Mouse (Mus musculus) thymus, adult 2 months (tissue): ENCODE results near the gene Sprr2i. TPM values are rescaled to one million over a fixed set of nuclear protein-coding genes. Genes with fewer than 3 reads are reported as not detected.

Source experiments
- DNase-seq: peaks from one replicate; pipeline ENCODE4 v3.0.0; 2021
- H3K27ac ChIP-seq: fragments of 200-500 bp; 2 replicates; pipeline ENCODE4 v1.5.1; 2012; ENCODE audit warnings: low read length, control low read depth; ENCODE audit not compliant: control insufficient read depth, insufficient read depth
- H3K27me3 ChIP-seq: fragments of 200-500 bp; 2 replicates; pipeline ENCODE4 v1.6.1; 2012; ENCODE audit warnings: mild to moderate bottlenecking, low read length, moderate library complexity, mixed read lengths; ENCODE audit not compliant: control insufficient read depth, insufficient read depth
- H3K36me3 ChIP-seq: fragments of 200-500 bp; 2 replicates; pipeline ENCODE4 v1.6.1; 2012; ENCODE audit warnings: mild to moderate bottlenecking, low read length, moderate library complexity; ENCODE audit not compliant: control insufficient read depth, insufficient read depth
- H3K4me1 ChIP-seq: fragments of 200-500 bp; replicated peaks from 2 replicates; pipeline ENCODE4 v1.6.1; 2012; ENCODE audit warnings: low read length; ENCODE audit not compliant: control insufficient read depth, insufficient read depth
- H3K4me3 ChIP-seq: fragments of 200-500 bp; 2 replicates; pipeline ENCODE4 v1.5.1; 2012; ENCODE audit warnings: mild to moderate bottlenecking, low read length, control low read depth, moderate library complexity; ENCODE audit not compliant: control insufficient read depth, insufficient read depth
- CTCF ChIP-seq: fragments of 200-500 bp; IDR thresholded peaks from 2 replicates; pipeline ENCODE4 v1.5.1; 2012; ENCODE audit warnings: mild to moderate bottlenecking, control low read depth, low read length, moderate library complexity, borderline replicate concordance; ENCODE audit not compliant: control insufficient read depth, poor library complexity, insufficient read depth; ENCODE audit errors: extremely low read depth
- POLR2A ChIP-seq: fragments of 200-500 bp; IDR thresholded peaks from 2 replicates; pipeline ENCODE4 v1.6.1; 2012; ENCODE audit warnings: mild to moderate bottlenecking, low read length, control low read depth, moderate library complexity; ENCODE audit not compliant: control insufficient read depth, poor library complexity, insufficient read depth; ENCODE audit errors: extremely low read depth
- WGBS: fragments of 180-500 bp; shearing (Covaris S2); methylation state at CpG from one replicate; pipeline ENCODE4 v1.1.7; 2018; 5-methylcytosine and 5-hydroxymethylcytosine counted together
- polyA plus RNA-seq: library from polyadenylated mRNA; depleted of rRNA; stranded (reverse); fragments of >200 nt; gene quantifications from 2 replicates; pipeline ENCODE4 v1.2.3, GENCODE M21; 2012; rRNA removed

Sprr2i gene
- polyA plus RNA-seq, 1 experiment: 1.8 TPM

DNA sequence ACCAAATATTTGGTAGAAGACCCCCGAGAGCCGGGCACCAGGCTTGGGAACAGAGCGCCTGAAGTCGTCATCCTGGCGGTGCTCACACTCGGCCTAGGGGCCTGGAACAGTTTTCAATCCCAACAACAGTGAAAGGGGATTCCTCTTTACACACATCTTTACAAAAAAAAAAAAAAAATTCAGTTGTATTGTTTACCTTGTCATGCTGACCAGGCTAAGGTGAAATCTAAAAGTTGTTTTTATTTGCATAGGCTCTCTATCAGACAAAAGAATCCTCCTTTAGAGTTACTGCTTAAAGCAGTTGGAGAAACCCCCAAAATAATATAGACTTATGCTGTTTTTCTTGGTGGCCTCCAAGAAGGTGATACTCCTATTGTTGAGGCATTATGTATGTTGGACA lies 21.5 kb downstream of the Sprr2i start, which contains the start of gene Gm9774:
Gm9774 (minus strand) TSS at position 101 of the 400 bp plus-strand sequence.
- DNase-seq: no peak
- no peak for TF ChIP-seq POLR2A
- TF ChIP-seq CTCF: no peak
- 95% methylated on average over 6 of the region's 6 CpGs for WGBS
- no peak within 1 kb of the TSS for H3K27ac ChIP-seq
- no peaks in the 10 kb centered on the region for H3K4me1 ChIP-seq
- no peaks in the 10 kb centered on the region for H3K36me3 ChIP-seq
- H3K27me3 ChIP-seq: no peaks in the 10 kb centered on the region
- no peak within 1 kb of the TSS for H3K4me3 ChIP-seq

DNA sequence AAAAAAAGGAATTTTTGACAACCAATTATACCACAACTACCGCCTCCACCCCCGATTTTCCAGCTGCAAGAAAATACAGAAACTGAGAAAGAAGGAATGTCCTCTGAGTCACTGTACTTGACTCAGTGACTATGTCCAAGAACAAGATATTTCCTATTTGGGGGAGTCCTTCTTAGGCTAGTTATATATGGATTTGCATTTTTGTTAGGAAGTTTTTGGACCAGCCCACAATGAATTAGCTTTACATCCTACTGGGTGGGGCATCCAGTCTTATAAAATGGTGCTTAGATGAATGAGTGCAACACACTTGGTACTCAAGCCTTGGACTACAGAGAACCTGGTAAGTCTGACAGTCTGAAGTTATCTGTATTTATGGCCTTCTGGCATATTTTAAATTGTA lies 24.5 kb downstream of the Sprr2i start, which contains the start of gene Sprr2k:
Sprr2k (plus strand) TSS at position 301 of the 400 bp plus-strand sequence.
- no peak for DNase-seq
- 95% methylated on average over 2 of the region's 2 CpGs for WGBS
- no peak within 1 kb of the TSS for H3K4me3 ChIP-seq
- no peaks in the 10 kb centered on the region for H3K36me3 ChIP-seq
- H3K4me1 ChIP-seq: no peaks in the 10 kb centered on the region
- no peaks in the 10 kb centered on the region for H3K27me3 ChIP-seq
- no peak within 1 kb of the TSS for H3K27ac ChIP-seq
- no peak for TF ChIP-seq CTCF
- no peak for TF ChIP-seq POLR2A

GRCm38 (mm10) chr3:92438689-92439088 lies 30.9 kb downstream of the Sprr2i start, which contains the start of gene Sprr1b:
Gene Sprr1b (minus strand): TSS chr3:92438789.
- DNase-seq: no peak
- TF ChIP-seq CTCF: no peak
- TF ChIP-seq POLR2A: no peak
- no peak within 1 kb of the TSS for H3K4me3 ChIP-seq
- 95% methylated on average over 3 of the region's 3 CpGs for WGBS
- no peaks in the 10 kb centered on the region for H3K27me3 ChIP-seq
- H3K27ac ChIP-seq: no peak within 1 kb of the TSS
- H3K4me1 ChIP-seq: no peaks in the 10 kb centered on the region
- H3K36me3 ChIP-seq: no peaks in the 10 kb centered on the region

DNA sequence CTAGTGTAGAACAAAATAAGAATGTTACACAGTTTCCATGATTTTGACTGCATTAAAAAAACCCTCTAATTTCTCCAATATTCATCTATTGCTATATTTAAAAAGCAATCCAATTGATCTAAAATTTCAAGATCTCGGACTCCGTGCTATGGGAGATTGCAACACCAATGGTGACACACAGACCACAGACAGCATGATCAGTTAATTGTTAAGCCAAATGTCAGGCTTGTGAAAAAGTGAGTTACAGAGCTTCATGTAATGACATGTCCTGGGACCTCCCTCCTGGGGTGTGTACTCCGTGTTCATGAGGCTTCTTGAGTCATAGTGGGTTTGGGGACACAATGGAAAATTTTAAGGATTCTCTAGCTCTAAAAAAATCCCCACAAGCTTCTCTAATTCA lies 32.4 kb downstream of the Sprr2i start:
- no peak for DNase-seq
- no peak overlapping the region for H3K27ac ChIP-seq
- WGBS: 88% methylated on average over 3 of the region's 3 CpGs
- H3K36me3 ChIP-seq: no peaks in the 10 kb centered on the region
- H3K4me3 ChIP-seq: no peak overlapping the region
- no peak for TF ChIP-seq POLR2A
- no peaks in the 10 kb centered on the region for H3K27me3 ChIP-seq
- H3K4me1 ChIP-seq: no peaks in the 10 kb centered on the region

DNA sequence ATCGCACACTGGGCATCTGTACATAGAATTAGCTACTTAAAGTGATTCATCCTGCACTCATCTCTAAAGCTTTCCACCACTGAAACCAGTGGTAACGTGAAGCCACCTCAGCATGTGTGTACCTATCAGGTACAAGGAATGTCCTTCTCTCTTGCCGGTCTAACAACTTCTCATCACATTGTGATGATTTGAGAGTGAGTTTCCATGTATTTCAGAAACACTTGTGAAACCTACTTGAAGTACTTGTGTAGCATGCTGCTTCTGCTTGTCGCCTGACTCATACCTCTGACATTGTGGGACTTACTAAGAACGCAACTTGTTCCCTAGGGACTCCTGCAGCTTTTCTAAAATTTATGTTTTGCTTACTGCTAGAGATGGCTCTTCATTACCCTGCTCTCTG lies 47.4 kb downstream of the Sprr2i start:
- H3K27me3 ChIP-seq: no peaks in the 10 kb centered on the region
- TF ChIP-seq CTCF (no peak), POLR2A (no peak)
- H3K27ac ChIP-seq: no peak overlapping the region
- no peaks in the 10 kb centered on the region for H3K4me1 ChIP-seq
- DNase-seq: no peak
- H3K4me3 ChIP-seq: no peak overlapping the region
- WGBS: 94% methylated on average over 5 of the region's 5 CpGs
- no peaks in the 10 kb centered on the region for H3K36me3 ChIP-seq

GRCm38 (mm10) chr3:92458620-92459019 lies 50.8 kb downstream of the Sprr2i start, which contains the start of gene Sprr3:
Gene Sprr3 (minus strand): TSS chr3:92458720.
- Histone ChIP-seq H3K27ac (no peak within 1 kb of the TSS), H3K36me3 (no peaks in the 10 kb centered on the region), H3K4me1 (no peaks in the 10 kb centered on the region), H3K4me3 (no peak within 1 kb of the TSS), H3K27me3 (no peaks in the 10 kb centered on the region)
- 82% methylated on average over 2 of the region's 2 CpGs for WGBS
- no peak for TF ChIP-seq CTCF
- no peak for TF ChIP-seq POLR2A
- no peak for DNase-seq

Other genes starting within 250 kb of the Sprr2i start
- gene Sprr2a1, start 192.2 kb upstream of the Sprr2i start, polyA plus RNA-seq: 1.3 and 1.5 TPM in 2 replicates
- gene Sprr2a2, start 192.1 kb upstream of the Sprr2i start, polyA plus RNA-seq: 294 and 400 TPM in 2 replicates
- gene Sprr2a3, start 122.6 kb upstream of the Sprr2i start, polyA plus RNA-seq: 7.0 and 8.8 TPM in 2 replicates
- 0.42 and 0.51 TPM in 2 replicates for gene Sprr2b, start 91.4 kb upstream of the Sprr2i start, polyA plus RNA-seq
- gene Sprr2d, start 68.9 kb upstream of the Sprr2i start, polyA plus RNA-seq: 0.73 and 2.9 TPM in 2 replicates
- gene Sprr2e, start 55.8 kb upstream of the Sprr2i start, polyA plus RNA-seq: 0.32 and 1.4 TPM in 2 replicates
- 0.52 and 0.93 TPM in 2 replicates for gene Sprr2f, start 42.8 kb upstream of the Sprr2i start, polyA plus RNA-seq
- gene Sprr2h, start 22.3 kb upstream of the Sprr2i start, polyA plus RNA-seq: 0.15 TPM in 1 of 2 replicates, not detected in the other
- gene Sprr2j-ps, start 10.1 kb downstream of the Sprr2i start, polyA plus RNA-seq: 0.22 and 0.34 TPM in 2 replicates
- gene Gm9774, start 21.4 kb downstream of the Sprr2i start, polyA plus RNA-seq: 9.9 and 12.4 TPM in 2 replicates
- gene Sprr2k, start 24.6 kb downstream of the Sprr2i start, polyA plus RNA-seq: not detected in 2 replicates
- gene Sprr1b, start 30.8 kb downstream of the Sprr2i start, polyA plus RNA-seq: 2.2 and 2.5 TPM in 2 replicates
- gene Sprr3, start 50.7 kb downstream of the Sprr2i start, polyA plus RNA-seq: 0.14 and 0.51 TPM in 2 replicates
- gene Sprr1a, start 77.9 kb downstream of the Sprr2i start, polyA plus RNA-seq: 30.1 and 34.5 TPM in 2 replicates
- not detected in 2 replicates for gene Sprr4, start 92.5 kb downstream of the Sprr2i start, polyA plus RNA-seq
- 0.82 and 1.9 TPM in 2 replicates for gene 2310046K23Rik, start 126.5 kb downstream of the Sprr2i start, polyA plus RNA-seq
- 0.26 and 0.28 TPM in 2 replicates for gene Ivl, start 165.7 kb downstream of the Sprr2i start, polyA plus RNA-seq
- 0.45 and 1.3 TPM in 2 replicates for gene Smcp, start 181.0 kb downstream of the Sprr2i start, polyA plus RNA-seq
- gene 2210017I01Rik, start 199.5 kb downstream of the Sprr2i start, polyA plus RNA-seq: 0.22 TPM in 1 of 2 replicates, not detected in the other
- not detected in 2 replicates for gene Lce6a, start 213.7 kb downstream of the Sprr2i start, polyA plus RNA-seq
- gene Lce1a1, start 240.3 kb downstream of the Sprr2i start, polyA plus RNA-seq: 0.42 and 0.85 TPM in 2 replicates
- gene Lce1b, start 248.9 kb downstream of the Sprr2i start, polyA plus RNA-seq: 0.54 and 1.1 TPM in 2 replicates